ENCODE assay signal across 20 mouse cellular contexts in genomic region chr16:44619476-44620103, GRCm38 (mm10).
DNase-seq lines count a peak whose midpoint lies in the region; ATAC-seq and TF ChIP-seq lines count a peak whose summit lies in the region.
"Had no signal": no experiment of that assay in that cellular context is flagged by ENCODE, and none has a peak within 500 bp of the region (broad histone marks: within the 10 kb centered on the region; RNA-seq: fewer than 3 reads in every experiment).

No protein-coding gene starts in this region.

- H3K36me3 ChIP-seq in stomach, embryonic 14.5 days (ENCODE audit: control insufficient read depth, insufficient read depth, low read length): no peaks in the 10 kb centered on the region
- no peaks in the 10 kb centered on the region for H3K36me3 ChIP-seq in stomach, postnatal 0 days (ENCODE audit: control insufficient read depth, insufficient read depth, low read length)
- H3K36me3 ChIP-seq in limb, embryonic 11.5 days (ENCODE audit: control insufficient read depth, insufficient read depth, low read length): no peaks in the 10 kb centered on the region
- no peaks in the 10 kb centered on the region for H3K36me3 ChIP-seq in thymus, adult 2 months (ENCODE audit: control insufficient read depth, insufficient read depth, low read length)
- H3K36me3 ChIP-seq in hindbrain, embryonic 13.5 days: no peaks in the 10 kb centered on the region
- H3K36me3 ChIP-seq: forebrain, embryonic 10.5 days; heart, embryonic 15.5 days; hindbrain, embryonic 15.5 days had no signal

- peak; percentile 20 for DNase-seq in gastrocnemius, postnatal 14 days
- DNase-seq in gastrocnemius, postnatal 10 days: no peak
- DNase-seq in stomach, postnatal 0 days (ENCODE audit: low spot score): no peak
- peak; percentile 46 for DNase-seq in limb, embryonic 11.5 days (ENCODE audit: low spot score)
- peak; percentile 55 for DNase-seq in telencephalon, adult 2 months (ENCODE audit: low read depth, low spot score)
- DNase-seq in thymus, adult 2 months: no peak
- DNase-seq: adrenal gland, adult 2 months; cerebellum, adult 8-10 months; heart, postnatal 36 days; kidney, adult 8-10 months; kidney, postnatal 10 days; lung, postnatal 4 days; thymus, postnatal 36 days had no signal

- 66% methylated on average over 4 of the region's 4 CpGs for WGBS in stomach, embryonic 14.5 days
- 75% methylated on average over 4 of the region's 4 CpGs for WGBS in stomach, postnatal 0 days
- 80% methylated on average over 4 of the region's 4 CpGs for whole genome bisulfite sequencing in limb, embryonic 11.5 days
- 86% methylated on average over 4 of the region's 4 CpGs for WGBS in thymus, adult 2 months
- 96% methylated on average over 4 of the region's 4 CpGs for WGBS in hindbrain, embryonic 13.5 days

- no peak overlapping the region for H3K9ac ChIP-seq in stomach, embryonic 14.5 days (replicated peaks; ENCODE audit: low read depth, low read length)
- no peak overlapping the region for H3K9ac ChIP-seq in stomach, postnatal 0 days (ENCODE audit: low read length)
- H3K9ac ChIP-seq in limb, embryonic 11.5 days (ENCODE audit: low read length): no peak overlapping the region
- H3K9ac ChIP-seq in hindbrain, embryonic 13.5 days: no peak overlapping the region
- H3K9ac ChIP-seq: heart, embryonic 15.5 days; hindbrain, embryonic 15.5 days had no signal

- no peak overlapping the region for H3K4me2 ChIP-seq in stomach, embryonic 14.5 days (replicated peaks; ENCODE audit: low read depth, low read length)
- no peak overlapping the region for H3K4me2 ChIP-seq in stomach, postnatal 0 days (replicated peaks; ENCODE audit: low read depth)
- H3K4me2 ChIP-seq in limb, embryonic 11.5 days (ENCODE audit: low read depth, severe bottlenecking): no peak overlapping the region
- no peak overlapping the region for H3K4me2 ChIP-seq in hindbrain, embryonic 13.5 days
- H3K4me2 ChIP-seq: heart, embryonic 15.5 days; hindbrain, embryonic 15.5 days had no signal

- H3K9me3 ChIP-seq in stomach, embryonic 14.5 days (ENCODE audit: control insufficient read depth, low read depth, low read length): no peaks in the 10 kb centered on the region
- no peaks in the 10 kb centered on the region for H3K9me3 ChIP-seq in stomach, postnatal 0 days (ENCODE audit: control insufficient read depth, low read length)
- no peaks in the 10 kb centered on the region for H3K9me3 ChIP-seq in limb, embryonic 11.5 days (ENCODE audit: control insufficient read depth, low read length)
- no peaks in the 10 kb centered on the region for H3K9me3 ChIP-seq in hindbrain, embryonic 13.5 days
- H3K9me3 ChIP-seq: forebrain, embryonic 10.5 days; heart, embryonic 15.5 days; hindbrain, embryonic 15.5 days had no signal

- no peaks in the 10 kb centered on the region for H3K27me3 ChIP-seq in stomach, embryonic 14.5 days (ENCODE audit: control insufficient read depth, insufficient read depth, low read length)
- H3K27me3 ChIP-seq in stomach, postnatal 0 days (ENCODE audit: control insufficient read depth, insufficient read depth, low read length): no peaks in the 10 kb centered on the region
- H3K27me3 ChIP-seq in limb, embryonic 11.5 days (ENCODE audit: control insufficient read depth, insufficient read depth, low read length): no peaks in the 10 kb centered on the region
- H3K27me3 ChIP-seq in thymus, adult 2 months (ENCODE audit: control insufficient read depth, insufficient read depth, low read length): no peaks in the 10 kb centered on the region
- H3K27me3 ChIP-seq in hindbrain, embryonic 13.5 days: no peaks in the 10 kb centered on the region
- H3K27me3 ChIP-seq: heart, embryonic 15.5 days; hindbrain, embryonic 15.5 days had no signal

- no peak for ATAC-seq in stomach, embryonic 14.5 days (ENCODE audit: insufficient number of reproducible peaks, insufficient read depth, low FRiP score, low read depth)
- no peak for ATAC-seq in stomach, postnatal 0 days (ENCODE audit: low FRiP score, low TSS enrichment)
- ATAC-seq in limb, embryonic 11.5 days (ENCODE audit: insufficient number of reproducible peaks, low FRiP score, low TSS enrichment, low read depth): no peak
- no peak for ATAC-seq in hindbrain, embryonic 13.5 days (ENCODE audit: low FRiP score)
- ATAC-seq: forebrain, embryonic 16.5 days; Patski had no signal

- no peak for TF ChIP-seq EP300 in stomach, postnatal 0 days (optimal IDR thresholded peaks at IDR 0.05)

- intact Hi-C loops in gastrocnemius, postnatal 14 days (cut with DNase I; ENCODE audit: low total_unique reads): no loop called here

- H3K4me1 ChIP-seq in stomach, embryonic 14.5 days (ENCODE audit: control insufficient read depth, insufficient read depth, low read length): peaks cover 19% of the 10 kb centered on the region
- peaks cover 3% of the 10 kb centered on the region; the same call in 1 of the 2 replicates for H3K4me1 ChIP-seq in stomach, postnatal 0 days (replicated peaks; ENCODE audit: control insufficient read depth, insufficient read depth)
- H3K4me1 ChIP-seq in limb, embryonic 11.5 days (ENCODE audit: control insufficient read depth, insufficient read depth, low read length): peaks cover 26% of the 10 kb centered on the region
- no peaks in the 10 kb centered on the region for H3K4me1 ChIP-seq in thymus, adult 2 months (replicated peaks; ENCODE audit: control insufficient read depth, insufficient read depth, low read length)
- peaks cover 13% of the 10 kb centered on the region for H3K4me1 ChIP-seq in hindbrain, embryonic 13.5 days (replicated peaks)

- no peak for TF ChIP-seq POLR2A in thymus, adult 2 months (IDR thresholded peaks at IDR 0.05; ENCODE audit: control insufficient read depth, extremely low read depth, insufficient read depth, low read length, poor library complexity)

- no peak overlapping the region for H3K4me3 ChIP-seq in stomach, embryonic 14.5 days (ENCODE audit: low read depth, low read length)
- no peak overlapping the region for H3K4me3 ChIP-seq in stomach, postnatal 0 days (ENCODE audit: low read depth, low read length)
- H3K4me3 ChIP-seq in limb, embryonic 11.5 days (ENCODE audit: low read depth, low read length): no peak overlapping the region
- H3K4me3 ChIP-seq in thymus, adult 2 months (ENCODE audit: control insufficient read depth, insufficient read depth, low read length): no peak overlapping the region
- H3K4me3 ChIP-seq in hindbrain, embryonic 13.5 days: no peak overlapping the region
- H3K4me3 ChIP-seq: forebrain, embryonic 10.5 days; heart, embryonic 15.5 days; hindbrain, embryonic 15.5 days had no signal

- TF ChIP-seq CTCF in stomach, postnatal 0 days (IDR thresholded peaks at IDR 0.05; ENCODE audit: low read depth): no peak
- TF ChIP-seq CTCF in thymus, adult 2 months (IDR thresholded peaks at IDR 0.05; ENCODE audit: borderline replicate concordance, control insufficient read depth, extremely low read depth, insufficient read depth, low read length, poor library complexity): no peak

- peak overlapping the region; percentile 40; the same call in 1 of the 2 replicates for H3K27ac ChIP-seq in stomach, embryonic 14.5 days (ENCODE audit: low read length)
- no peak overlapping the region for H3K27ac ChIP-seq in stomach, postnatal 0 days (replicated peaks)
- no peak overlapping the region for H3K27ac ChIP-seq in limb, embryonic 11.5 days (replicated peaks; ENCODE audit: low read depth, low read length)
- no peak overlapping the region for H3K27ac ChIP-seq in thymus, adult 2 months (ENCODE audit: control insufficient read depth, insufficient read depth, low read length)
- H3K27ac ChIP-seq in hindbrain, embryonic 13.5 days: no peak overlapping the region
- H3K27ac ChIP-seq: forebrain, embryonic 10.5 days; heart, embryonic 15.5 days; hindbrain, embryonic 15.5 days had no signal

Comparison
In these comparisons a context has a peak if more than half of its experiments do, and no peak if none do; other contexts are left out.
1. DNase-seq: peak in gastrocnemius, postnatal 14 days (single experiment), limb, embryonic 11.5 days (single experiment) and telencephalon, adult 2 months (single experiment); none in gastrocnemius, postnatal 10 days (single experiment), stomach, postnatal 0 days (single experiment) and thymus, adult 2 months (single experiment).